Mouse (Mus musculus) hindbrain, postnatal 0 days (tissue): ENCODE data around the gene Cd101. TPM values are rescaled to one million over a fixed set of nuclear protein-coding genes. Genes with fewer than 3 reads are reported as not detected.
A peak's percentile ranks its signal among the peaks of the same experiment; 100 is the strongest.

Experiments used
- ATAC-seq: fragments of 200-750 bp; cut with Nextera tagmentation; 2 replicates; pipeline ENCODE4 v1.8.0; 2017; ENCODE audit warnings: mild to moderate bottlenecking, moderate TSS enrichment, moderate library complexity
- DNase-seq: peaks from one replicate; pipeline ENCODE4 v3.0.0-alpha.2; 2015; ENCODE audit warnings: low spot score
- H3K27ac ChIP-seq: fragments of 300-500 bp; sonication (generic); 2 replicates; pipeline ENCODE4 v1.5.1; 2014; ENCODE audit warnings: mild to moderate bottlenecking
- H3K27me3 ChIP-seq: fragments of 300-500 bp; sonication (generic); 2 replicates; pipeline ENCODE4 v1.6.1; 2014; ENCODE audit warnings: low read length, mixed read lengths; ENCODE audit not compliant: insufficient read depth
- H3K36me3 ChIP-seq: fragments of 300-500 bp; sonication (generic); 2 replicates; pipeline ENCODE4 v1.6.1; 2014; ENCODE audit warnings: low read length, mixed read lengths; ENCODE audit not compliant: insufficient read depth
- H3K4me1 ChIP-seq: fragments of 300-500 bp; sonication (generic); 2 replicates; pipeline ENCODE4 v1.6.1; 2014; ENCODE audit warnings: antibody characterized with exemption, low read length, mixed read lengths; ENCODE audit not compliant: insufficient read depth
- H3K4me2 ChIP-seq: fragments of 300-500 bp; sonication (generic); 2 replicates; pipeline ENCODE4 v1.6.1; 2014; ENCODE audit warnings: low read depth, mild to moderate bottlenecking, low read length, moderate library complexity, mixed read lengths
- H3K4me3 ChIP-seq: fragments of 300-500 bp; sonication (generic); 2 replicates; pipeline ENCODE4 v1.5.1; 2014; ENCODE audit warnings: low read length
- H3K9ac ChIP-seq: fragments of 300-500 bp; sonication (generic); replicated peaks from 2 replicates; pipeline ENCODE4 v1.6.1; 2014; ENCODE audit warnings: mild to moderate bottlenecking, low read length, moderate library complexity, mixed read lengths
- H3K9me3 ChIP-seq: fragments of 300-500 bp; sonication (generic); 2 replicates; pipeline ENCODE4 v1.6.1; 2016; ENCODE audit warnings: low read length, mixed read lengths
- CTCF ChIP-seq: IDR thresholded peaks from 2 replicates; pipeline ENCODE4 v1.5.1; 2016; ENCODE audit warnings: antibody characterized with exemption, control low read depth, low read depth
- WGBS: fragments of 180-500 bp; shearing (Covaris S2); extraction: QIAGEN DNeasy Blood & Tissue Kit; methylation state at CpG from one replicate; pipeline ENCODE4 v1.1.7; 2014; 5-methylcytosine and 5-hydroxymethylcytosine counted together
- polyA plus RNA-seq: library from polyadenylated mRNA; unstranded; fragments of >200 nt; fragmentation: Nextera tagmentation; extraction: Ambion mirVana; gene quantifications from 2 replicates; pipeline ENCODE4 v1.2.1, GENCODE M21; 2015
- total RNA-seq: library from RNA; depleted of rRNA; stranded (reverse); fragments of >200 nt; gene quantifications from 2 replicates; pipeline ENCODE4 v1.2.3, GENCODE M21; 2014

The Cd101 gene
- total and polyA plus RNA-seq, 2 experiments from 2014 or later = 0.13 to 0.68 TPM

- Histone ChIP-seq H3K9ac (no peak overlapping the region), H3K9me3 (no peaks in the 10 kb centered on the region), H3K4me2 (no peak overlapping the region), H3K4me1 (no peaks in the 10 kb centered on the region), H3K27ac (no peak overlapping the region), H3K36me3 (no peaks in the 10 kb centered on the region), H3K27me3 (no peaks in the 10 kb centered on the region), H3K4me3 (no peak overlapping the region)
- no peak for TF ChIP-seq CTCF
- 86% methylated on average over 6 of the region's 6 CpGs for WGBS
- DNase-seq = no peak
- no peak for ATAC-seq
These were observed 10.9 kb downstream of the Cd101 start for GRCm38 (mm10) chr3:101018494-101018893.

GRCm38 (mm10) chr3:101016050-101016449 lies 13.3 kb downstream of the Cd101 start:
- no peak for ATAC-seq
- Histone ChIP-seq H3K27me3 (no peaks in the 10 kb centered on the region), H3K4me1 (peaks cover 9% of the 10 kb centered on the region; the same call in 1 of the 2 replicates), H3K27ac (no peak overlapping the region), H3K9ac (no peak overlapping the region), H3K4me2 (no peak overlapping the region), H3K36me3 (no peaks in the 10 kb centered on the region), H3K9me3 (no peaks in the 10 kb centered on the region), H3K4me3 (no peak overlapping the region)
- no peak for DNase-seq
- TF ChIP-seq CTCF = no peak
- WGBS = 92% methylated on average over 7 of the region's 7 CpGs

- peaks cover 9% of the 10 kb centered on the region; the same call in 1 of the 2 replicates for H3K4me1 ChIP-seq
- no peak overlapping the region for H3K4me2 ChIP-seq
- TF ChIP-seq CTCF = no peak
- no peak overlapping the region for H3K9ac ChIP-seq
- DNase-seq = no peak
- WGBS = 59% methylated on average over 4 of the region's 4 CpGs
- H3K27ac ChIP-seq = no peak overlapping the region
- H3K4me3 ChIP-seq = no peak overlapping the region
- H3K27me3 ChIP-seq = no peaks in the 10 kb centered on the region
- H3K36me3 ChIP-seq = no peaks in the 10 kb centered on the region
- H3K9me3 ChIP-seq = no peaks in the 10 kb centered on the region
- ATAC-seq = no peak
These were observed 14.1 kb downstream of the Cd101 start for GRCm38 (mm10) chr3:101015254-101015653.

GRCm38 (mm10) chr3:101013536-101013935 lies 15.8 kb downstream of the Cd101 start:
- Histone ChIP-seq H3K4me1 (peaks cover 9% of the 10 kb centered on the region; the same call in 1 of the 2 replicates), H3K27me3 (no peaks in the 10 kb centered on the region), H3K4me2 (no peak overlapping the region), H3K27ac (no peak overlapping the region), H3K9me3 (no peaks in the 10 kb centered on the region), H3K4me3 (no peak overlapping the region), H3K36me3 (no peaks in the 10 kb centered on the region), H3K9ac (no peak overlapping the region)
- ATAC-seq (no peak), DNase-seq (no peak)
- no peak for TF ChIP-seq CTCF
- 85% methylated on average over 3 of the region's 3 CpGs for WGBS

GRCm38 (mm10) chr3:101013005-101013404 lies 16.4 kb downstream of the Cd101 start:
- no peak for TF ChIP-seq CTCF
- Histone ChIP-seq H3K4me3 (no peak overlapping the region), H3K4me2 (no peak overlapping the region), H3K27ac (no peak overlapping the region), H3K27me3 (no peaks in the 10 kb centered on the region), H3K4me1 (peaks cover 9% of the 10 kb centered on the region; the same call in 1 of the 2 replicates), H3K36me3 (no peaks in the 10 kb centered on the region), H3K9ac (no peak overlapping the region), H3K9me3 (no peaks in the 10 kb centered on the region)
- WGBS = 88% methylated on average over 10 of the region's 10 CpGs
- no peak for ATAC-seq
- no peak for DNase-seq

GRCm38 (mm10) chr3:101012597-101012996 lies 16.8 kb downstream of the Cd101 start:
- H3K4me3 ChIP-seq = no peak overlapping the region
- H3K4me2 ChIP-seq = no peak overlapping the region
- no peak overlapping the region for H3K9ac ChIP-seq
- no peak overlapping the region for H3K27ac ChIP-seq
- DNase-seq (no peak), ATAC-seq (no peak)
- no peaks in the 10 kb centered on the region for H3K36me3 ChIP-seq
- WGBS = 57% methylated on average over 8 of the region's 8 CpGs
- H3K4me1 ChIP-seq = peaks cover 9% of the 10 kb centered on the region; the same call in 1 of the 2 replicates
- H3K27me3 ChIP-seq = no peaks in the 10 kb centered on the region
- TF ChIP-seq CTCF = no peak
- H3K9me3 ChIP-seq = no peaks in the 10 kb centered on the region

GRCm38 (mm10) chr3:101012131-101012571 lies 17.2 kb downstream of the Cd101 start:
- Histone ChIP-seq H3K4me1 (peaks cover 9% of the 10 kb centered on the region; the same call in 1 of the 2 replicates), H3K9me3 (no peaks in the 10 kb centered on the region), H3K27ac (no peak overlapping the region), H3K27me3 (no peaks in the 10 kb centered on the region), H3K36me3 (no peaks in the 10 kb centered on the region), H3K4me3 (no peak overlapping the region), H3K9ac (no peak overlapping the region), H3K4me2 (no peak overlapping the region)
- peak; percentile 87 for ATAC-seq
- DNase-seq = peak; percentile 47
- WGBS = 54% methylated on average over 10 of the region's 10 CpGs
- TF ChIP-seq CTCF = no peak
